Mouse (Mus musculus): ENCODE measurements at regions not wholly inside any gene's neighbourhood (a gene's known extent, or its start where the extent isn't known, plus 50 kb on each side); places are given as distances from the start of the nearest gene placed in this dataset.

DNA sequence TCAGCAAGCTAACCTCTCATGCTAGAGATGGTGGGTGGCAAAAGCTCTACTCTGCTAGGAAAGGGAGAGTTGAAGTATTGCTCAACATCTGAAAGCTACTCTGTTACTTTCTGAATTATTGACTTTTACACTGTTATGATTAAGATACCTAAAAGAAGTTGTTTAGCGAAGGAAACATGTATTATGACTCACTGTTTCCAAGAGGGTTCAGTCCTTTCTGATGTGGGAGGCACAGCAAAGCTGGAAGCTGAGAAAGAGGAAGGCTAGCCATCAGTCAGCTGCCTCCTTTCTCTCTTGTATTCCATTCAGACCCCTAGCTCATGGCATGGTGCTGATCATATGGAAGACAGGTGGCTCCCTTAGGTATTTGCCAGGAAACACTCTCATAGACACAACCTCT lies 242.4 kb upstream of the Rarb start:
- H3K9me3 ChIP-seq, result no peaks in the 10 kb centered on the region
- no peak overlapping the region for H3K4me3 ChIP-seq (replicated peaks)
- H3K27me3 ChIP-seq (replicated peaks), result no peaks in the 10 kb centered on the region
- H3K4me1 ChIP-seq, result peaks cover 54% of the 10 kb centered on the region
- no peaks in the 10 kb centered on the region for H3K36me3 ChIP-seq (replicated peaks; ENCODE audit: low read length)
- TF ChIP-seq GATA1 (IDR thresholded peaks at IDR 0.05; ENCODE audit: borderline replicate concordance, low read length), result no peak
- no peak for TF ChIP-seq FLI1 (IDR thresholded peaks at IDR 0.05; ENCODE audit: low read length)

DNA sequence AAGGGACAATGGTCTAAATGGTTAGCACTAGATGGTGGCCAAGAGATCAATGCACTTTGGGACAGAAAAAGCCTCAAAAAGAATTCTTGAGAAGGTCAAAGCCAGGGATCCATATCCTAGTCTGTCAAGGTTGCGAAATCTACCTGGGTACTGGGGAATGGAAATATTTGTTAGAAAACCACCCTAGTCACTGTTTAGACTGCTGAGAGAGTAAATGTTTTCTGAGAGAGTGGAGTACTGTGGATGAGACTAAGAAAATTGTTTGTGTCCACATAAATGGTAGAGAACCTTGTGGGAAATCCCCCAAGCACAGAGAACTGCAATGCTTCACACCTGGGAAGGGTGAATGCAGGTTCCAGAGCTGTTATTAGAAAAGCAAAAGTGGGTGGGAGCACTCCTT lies 239.5 kb upstream of the Rarb start:
- peaks cover 80% of the 10 kb centered on the region for H3K4me1 ChIP-seq
- no peaks in the 10 kb centered on the region for H3K36me3 ChIP-seq (replicated peaks; ENCODE audit: low read length)
- H3K4me3 ChIP-seq (replicated peaks), result no peak overlapping the region
- H3K27me3 ChIP-seq (replicated peaks), result no peaks in the 10 kb centered on the region
- no peaks in the 10 kb centered on the region for H3K9me3 ChIP-seq
- no peak for TF ChIP-seq FLI1 (IDR thresholded peaks at IDR 0.05; ENCODE audit: low read length)
- no peak for TF ChIP-seq GATA1 (IDR thresholded peaks at IDR 0.05; ENCODE audit: borderline replicate concordance, low read length)

DNA sequence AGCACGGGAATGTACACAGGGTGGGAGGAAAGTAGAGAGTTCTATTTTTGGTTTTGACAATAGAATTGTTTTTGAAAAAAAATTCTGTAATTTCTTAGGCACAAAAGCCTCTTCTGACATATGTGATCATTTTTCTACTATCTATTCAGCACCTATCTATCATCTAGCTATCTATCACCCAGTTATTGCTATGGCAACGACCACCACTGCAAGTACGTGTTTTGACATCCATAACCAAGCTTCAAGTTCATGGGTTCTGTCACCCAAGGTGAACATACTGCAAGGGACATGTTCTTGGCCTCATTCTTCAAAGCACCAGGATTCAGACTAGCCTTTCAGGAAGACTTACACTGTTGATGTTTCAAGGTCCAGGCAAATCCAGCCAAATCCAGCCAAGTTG lies 238.4 kb upstream of the Rarb start:
- Histone ChIP-seq H3K9me3 (no peaks in the 10 kb centered on the region), H3K36me3 (replicated peaks; ENCODE audit: low read length) (no peaks in the 10 kb centered on the region), H3K27me3 (replicated peaks) (no peaks in the 10 kb centered on the region), H3K4me3 (replicated peaks) (no peak overlapping the region), H3K4me1 (peaks cover 82% of the 10 kb centered on the region)
- TF ChIP-seq GATA1 (IDR thresholded peaks at IDR 0.05; ENCODE audit: borderline replicate concordance, low read length), result no peak
- no peak for TF ChIP-seq FLI1 (IDR thresholded peaks at IDR 0.05; ENCODE audit: low read length)

DNA sequence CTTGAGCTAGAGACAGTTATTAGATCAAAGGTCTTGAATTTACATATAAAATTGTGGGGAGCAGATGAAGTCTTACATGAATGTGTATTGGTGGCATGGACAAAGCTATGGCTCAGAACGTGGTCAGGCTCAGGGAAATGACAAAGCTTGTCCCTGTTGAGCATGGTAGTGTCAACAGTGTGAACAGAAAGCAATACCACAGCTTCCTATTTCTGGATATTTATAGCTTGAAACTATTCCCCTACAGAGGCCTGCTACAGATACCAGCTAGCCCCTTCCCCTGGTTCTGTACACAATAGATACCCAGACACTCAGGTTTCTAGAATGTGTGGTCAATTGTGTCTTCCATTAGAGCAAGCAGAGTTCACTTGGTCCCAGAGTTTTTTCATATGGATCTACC lies 236.8 kb upstream of the Rarb start:
- Histone ChIP-seq H3K4me1 (peaks cover 80% of the 10 kb centered on the region), H3K36me3 (replicated peaks; ENCODE audit: low read length) (no peaks in the 10 kb centered on the region), H3K9me3 (no peaks in the 10 kb centered on the region), H3K27me3 (replicated peaks) (no peaks in the 10 kb centered on the region), H3K4me3 (replicated peaks) (peak overlapping the region; percentile 73)
- peak; percentile 40; the same call in 1 of the 3 replicates for TF ChIP-seq GATA1 (IDR thresholded peaks at IDR 0.05; ENCODE audit: borderline replicate concordance, low read length)
- no peak for TF ChIP-seq FLI1 (IDR thresholded peaks at IDR 0.05; ENCODE audit: low read length)

DNA sequence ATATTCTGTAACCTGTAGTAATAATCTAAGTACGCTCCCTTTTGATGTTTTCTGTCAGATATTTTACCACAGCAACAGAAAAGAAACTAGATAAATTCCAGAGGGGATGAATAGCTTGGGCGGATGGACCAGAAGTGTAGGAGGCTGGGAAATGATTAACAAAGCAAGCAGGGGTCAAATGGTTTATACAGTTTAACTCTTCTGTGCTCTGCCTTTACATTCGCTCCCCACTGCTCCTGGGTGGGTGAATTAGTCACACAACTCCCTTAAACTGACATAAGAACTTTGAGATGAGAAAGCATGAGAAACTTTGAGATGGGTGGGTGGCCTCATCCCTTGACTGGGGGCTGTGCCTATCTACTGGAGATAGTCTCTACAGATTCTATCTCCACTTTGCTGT lies 235.4 kb upstream of the Rarb start:
- Histone ChIP-seq H3K4me1 (peaks cover 73% of the 10 kb centered on the region), H3K9me3 (no peaks in the 10 kb centered on the region), H3K36me3 (replicated peaks; ENCODE audit: low read length) (no peaks in the 10 kb centered on the region), H3K27me3 (replicated peaks) (no peaks in the 10 kb centered on the region), H3K4me3 (replicated peaks) (no peak overlapping the region)
- TF ChIP-seq FLI1 (IDR thresholded peaks at IDR 0.05; ENCODE audit: low read length), result no peak
- no peak for TF ChIP-seq GATA1 (IDR thresholded peaks at IDR 0.05; ENCODE audit: borderline replicate concordance, low read length)

DNA sequence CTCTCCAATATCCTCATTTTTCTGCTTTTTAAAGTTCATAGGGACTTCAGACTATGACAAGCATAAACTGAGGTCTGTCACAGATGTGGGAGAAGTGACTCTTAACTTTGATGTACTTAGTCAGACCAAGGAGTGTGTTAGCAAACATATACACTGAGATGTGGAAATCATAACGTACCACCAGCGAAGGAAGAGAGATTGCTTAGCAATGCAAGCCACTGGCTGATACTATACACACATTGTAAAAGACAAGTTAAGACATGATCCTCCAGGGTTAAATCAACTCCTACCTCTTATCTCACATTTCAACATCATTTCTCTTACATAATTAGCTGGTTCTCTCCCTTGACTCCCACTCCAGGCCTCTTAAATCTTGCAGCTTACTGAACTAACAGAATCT lies 227.9 kb upstream of the Rarb start:
- TF ChIP-seq FLI1 (IDR thresholded peaks at IDR 0.05; ENCODE audit: low read length), result no peak
- TF ChIP-seq GATA1 (IDR thresholded peaks at IDR 0.05; ENCODE audit: borderline replicate concordance, low read length), result no peak
- no peak overlapping the region for H3K4me3 ChIP-seq (replicated peaks)
- no peaks in the 10 kb centered on the region for H3K36me3 ChIP-seq (replicated peaks; ENCODE audit: low read length)
- H3K4me1 ChIP-seq, result peaks cover 54% of the 10 kb centered on the region
- H3K9me3 ChIP-seq, result no peaks in the 10 kb centered on the region
- H3K27me3 ChIP-seq (replicated peaks), result no peaks in the 10 kb centered on the region

DNA sequence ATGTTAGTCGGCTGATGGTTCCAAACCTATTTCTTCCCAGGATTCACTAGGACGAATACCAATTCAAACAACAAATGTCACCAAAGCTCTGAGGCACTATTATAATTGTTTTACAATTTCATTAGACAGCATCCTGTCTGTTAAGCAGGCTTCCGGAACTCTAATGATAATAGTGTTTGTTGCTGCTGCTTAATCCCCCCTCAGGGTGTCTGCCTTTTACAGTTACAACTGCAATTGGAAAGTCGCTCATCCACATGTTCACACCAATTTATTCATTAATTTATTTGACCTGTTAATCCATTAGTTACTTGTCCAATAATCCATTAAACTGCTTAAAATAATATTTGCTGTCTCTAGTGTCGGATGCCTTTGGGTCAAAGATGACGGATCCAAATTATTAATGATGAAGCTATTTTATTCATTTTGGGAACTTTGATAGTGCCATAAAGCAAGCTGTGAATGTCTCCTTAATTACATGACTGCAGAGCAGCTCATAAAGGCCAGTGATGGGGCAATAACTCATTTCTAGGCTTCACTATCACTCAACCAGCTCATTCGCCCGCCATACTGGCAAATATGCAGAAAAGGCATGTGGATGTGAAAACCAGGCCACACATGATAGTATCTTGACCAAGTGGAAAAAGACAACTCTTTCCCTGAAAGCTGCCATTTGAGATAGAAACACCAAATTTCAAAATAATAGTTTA lies 226.6 kb upstream of the Rarb start:
- H3K9me3 ChIP-seq, result no peaks in the 10 kb centered on the region
- TF ChIP-seq GATA1 (IDR thresholded peaks at IDR 0.05; ENCODE audit: borderline replicate concordance, low read length) (no peak), FLI1 (IDR thresholded peaks at IDR 0.05; ENCODE audit: low read length) (no peak)
- H3K4me3 ChIP-seq (replicated peaks), result no peak overlapping the region
- peaks cover 47% of the 10 kb centered on the region for H3K4me1 ChIP-seq
- H3K27me3 ChIP-seq (replicated peaks), result no peaks in the 10 kb centered on the region
- H3K36me3 ChIP-seq (replicated peaks; ENCODE audit: low read length), result no peaks in the 10 kb centered on the region

DNA sequence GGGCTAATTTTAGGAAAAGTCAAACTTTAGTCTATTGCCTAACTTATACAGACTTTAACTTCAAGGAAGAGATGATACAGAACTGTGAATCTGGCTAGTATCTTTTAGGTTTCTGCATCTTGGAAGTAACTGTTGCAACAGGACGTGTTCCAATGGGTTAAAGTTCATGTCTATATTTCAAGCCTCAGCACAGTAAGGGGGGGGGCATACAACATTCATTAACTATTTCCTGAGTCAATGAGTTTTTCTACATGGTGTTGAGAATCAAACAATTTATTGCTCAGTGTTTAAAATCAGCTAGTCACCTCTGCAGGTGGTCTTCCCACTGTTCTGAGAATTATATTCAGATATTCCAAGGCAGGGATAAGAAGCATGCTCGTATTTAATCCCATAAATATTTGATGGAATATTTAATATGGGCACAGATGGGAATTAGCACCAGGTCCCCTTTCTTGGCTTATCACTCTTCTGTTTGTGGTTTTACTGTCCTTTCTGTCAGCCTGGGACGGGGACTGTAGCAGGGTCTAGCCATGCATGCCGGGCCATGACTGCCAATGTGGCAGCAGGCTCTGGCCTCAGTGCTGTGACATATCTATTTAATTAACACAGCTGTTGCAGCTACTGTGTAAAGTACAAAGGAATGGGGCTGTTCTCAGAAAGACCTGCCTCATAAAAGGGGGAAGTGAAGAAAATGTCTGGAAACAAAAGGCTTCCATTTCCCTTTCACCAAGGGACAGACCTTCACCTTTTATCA lies 201.8 kb upstream of the Rarb start:
- H3K4me1 ChIP-seq, result peaks cover 34% of the 10 kb centered on the region
- H3K9me3 ChIP-seq, result 0 out of 2 replicates have a peak, but pooled peaks cover 2% of the 10 kb centered on the region
- no peak for TF ChIP-seq FLI1 (IDR thresholded peaks at IDR 0.05; ENCODE audit: low read length)
- no peak for TF ChIP-seq GATA1 (IDR thresholded peaks at IDR 0.05; ENCODE audit: borderline replicate concordance, low read length)
- H3K27me3 ChIP-seq (replicated peaks), result no peaks in the 10 kb centered on the region
- no peaks in the 10 kb centered on the region for H3K36me3 ChIP-seq (replicated peaks; ENCODE audit: low read length)
- no peak overlapping the region for H3K4me3 ChIP-seq (replicated peaks)

DNA sequence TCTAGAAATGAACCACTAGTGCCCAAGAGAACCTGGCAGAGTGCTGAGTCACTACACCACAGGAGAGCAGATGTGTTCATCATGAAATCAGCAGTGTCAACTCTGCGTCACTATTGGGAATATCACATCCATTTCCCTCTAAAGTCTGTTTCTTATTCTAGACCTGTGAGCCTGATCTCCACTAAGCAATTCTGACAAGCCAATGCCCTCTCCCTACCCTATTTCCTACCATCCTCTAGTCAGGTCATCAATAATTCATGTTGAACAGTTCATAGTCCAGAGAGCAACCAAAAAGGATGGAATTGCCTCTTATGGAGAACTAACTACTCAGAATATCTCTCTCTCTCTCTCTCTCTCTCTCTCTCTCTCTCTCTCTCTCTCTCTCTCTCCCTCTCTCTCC lies 194.0 kb upstream of the Rarb start:
- H3K4me1 ChIP-seq, result peaks cover 24% of the 10 kb centered on the region
- no peaks in the 10 kb centered on the region for H3K9me3 ChIP-seq
- no peaks in the 10 kb centered on the region for H3K36me3 ChIP-seq (replicated peaks; ENCODE audit: low read length)
- no peak for TF ChIP-seq FLI1 (IDR thresholded peaks at IDR 0.05; ENCODE audit: low read length)
- TF ChIP-seq GATA1 (IDR thresholded peaks at IDR 0.05; ENCODE audit: borderline replicate concordance, low read length), result no peak
- H3K4me3 ChIP-seq (replicated peaks), result no peak overlapping the region
- H3K27me3 ChIP-seq (replicated peaks), result no peaks in the 10 kb centered on the region

DNA sequence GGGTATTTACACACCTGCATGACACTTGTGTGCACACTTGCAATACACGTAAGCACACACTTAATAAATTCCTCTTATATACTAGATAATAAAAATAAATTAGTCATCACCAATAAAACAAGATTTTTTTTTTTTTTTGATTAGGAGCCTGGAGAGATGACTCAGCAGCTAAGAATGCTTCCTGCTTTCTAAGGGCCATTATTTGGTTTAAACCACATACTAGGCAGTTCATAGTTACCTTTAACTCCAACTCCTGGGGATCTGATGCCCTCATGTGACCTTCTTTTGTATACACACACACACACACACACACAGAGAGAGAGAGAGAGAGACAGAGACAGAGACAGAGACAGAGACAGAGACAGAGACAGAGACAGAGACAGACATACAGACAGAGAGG lies 193.2 kb upstream of the Rarb start:
- Histone ChIP-seq H3K36me3 (replicated peaks; ENCODE audit: low read length) (no peaks in the 10 kb centered on the region), H3K4me1 (peaks cover 24% of the 10 kb centered on the region), H3K9me3 (no peaks in the 10 kb centered on the region), H3K4me3 (replicated peaks) (no peak overlapping the region), H3K27me3 (replicated peaks) (no peaks in the 10 kb centered on the region)
- TF ChIP-seq FLI1 (IDR thresholded peaks at IDR 0.05; ENCODE audit: low read length) (no peak), GATA1 (IDR thresholded peaks at IDR 0.05; ENCODE audit: borderline replicate concordance, low read length) (no peak)
